In genomic region chr3:95904568-95904967, GRCm38 (mm10) we compare ENCODE assay signal across 8 mouse cellular contexts. TPM values are rescaled to one million over a fixed set of nuclear protein-coding genes. Genes with fewer than 3 reads are reported as not detected.
A peak's percentile ranks its signal among the peaks of the same experiment; 100 is the strongest.
DNase-seq lines count a peak whose midpoint lies in the region; ATAC-seq and TF ChIP-seq lines count a peak whose summit lies in the region.

Car14 (minus strand) TSS chr3:95904691.

- 0% methylated on average over 15 of the region's 15 CpGs for WGBS in embryonic facial prominence, embryonic 13.5 days
- 2% methylated on average over 15 of the region's 15 CpGs for whole genome bisulfite sequencing in heart, embryonic 13.5 days
- 1% methylated on average over 15 of the region's 15 CpGs for WGBS in kidney, postnatal 0 days
- WGBS in midbrain, postnatal 0 days, result under 1% methylated on average over 15 of the region's 15 CpGs

- ATAC-seq in erythroblast, adult 5-6 weeks (replicated peaks; ENCODE audit: low FRiP score, poor library complexity, severe bottlenecking), result no peak
- no peak for ATAC-seq in embryonic facial prominence, embryonic 13.5 days (ENCODE audit: insufficient number of reproducible peaks, insufficient read depth, low FRiP score, low TSS enrichment, low read depth)
- ATAC-seq in heart, embryonic 13.5 days (ENCODE audit: extremely low read depth, insufficient number of reproducible peaks, low FRiP score, low TSS enrichment), result no peak
- ATAC-seq in kidney, postnatal 0 days (replicated peaks; ENCODE audit: low FRiP score, low read depth), result no peak
- ATAC-seq in midbrain, postnatal 0 days (ENCODE audit: low FRiP score), result no peak
- no peak for ATAC-seq in cerebellum, adult (ENCODE audit: insufficient number of reproducible peaks, low FRiP score, low TSS enrichment)

- H3K9ac ChIP-seq in embryonic facial prominence, embryonic 13.5 days, result peak within 1 kb of the TSS; percentile 67
- H3K9ac ChIP-seq in heart, embryonic 13.5 days, result peak within 1 kb of the TSS; percentile 80
- H3K9ac ChIP-seq in kidney, postnatal 0 days (ENCODE audit: low read depth, low read length), result peak within 1 kb of the TSS; percentile 27; the same call in 1 of the 2 replicates
- peak within 1 kb of the TSS; percentile 19; the same call in 1 of the 2 replicates for H3K9ac ChIP-seq in midbrain, postnatal 0 days (replicated peaks; ENCODE audit: low read length, poor library complexity, severe bottlenecking)

- peaks cover 15% of the 10 kb centered on the region for H3K4me1 ChIP-seq in erythroblast, embryonic 14.5 days (ENCODE audit: control insufficient read depth)
- H3K4me1 ChIP-seq in embryonic facial prominence, embryonic 13.5 days, result peaks cover 43% of the 10 kb centered on the region
- H3K4me1 ChIP-seq in heart, embryonic 13.5 days, result peaks cover 58% of the 10 kb centered on the region
- peaks cover 13% of the 10 kb centered on the region for H3K4me1 ChIP-seq in kidney, postnatal 0 days (replicated peaks; ENCODE audit: insufficient read depth, low read length)
- peaks cover 8% of the 10 kb centered on the region; the same call in 1 of the 2 replicates for H3K4me1 ChIP-seq in midbrain, postnatal 0 days (ENCODE audit: insufficient read depth, low read length)

- peaks cover 11% of the 10 kb centered on the region; the same call in 1 of the 2 replicates for H3K9me3 ChIP-seq in erythroblast, embryonic 14.5 days (ENCODE audit: control insufficient read depth, low read length)
- no peaks in the 10 kb centered on the region for H3K9me3 ChIP-seq in embryonic facial prominence, embryonic 13.5 days
- H3K9me3 ChIP-seq in heart, embryonic 13.5 days, result no peaks in the 10 kb centered on the region
- H3K9me3 ChIP-seq in kidney, postnatal 0 days (replicated peaks; ENCODE audit: low read length), result no peaks in the 10 kb centered on the region
- no peaks in the 10 kb centered on the region for H3K9me3 ChIP-seq in midbrain, postnatal 0 days (ENCODE audit: low read length)

- H3K27ac ChIP-seq in embryonic facial prominence, embryonic 13.5 days, result peak within 1 kb of the TSS; percentile 24
- peak within 1 kb of the TSS; percentile 84 for H3K27ac ChIP-seq in heart, embryonic 13.5 days (replicated peaks)
- H3K27ac ChIP-seq in kidney, postnatal 0 days, result peak within 1 kb of the TSS; percentile 47; the same call in 1 of the 2 replicates
- H3K27ac ChIP-seq in midbrain, postnatal 0 days (ENCODE audit: low read depth, low read length), result no peak within 1 kb of the TSS

- H3K4me2 ChIP-seq in embryonic facial prominence, embryonic 13.5 days, result peak within 1 kb of the TSS; percentile 92
- peak within 1 kb of the TSS; percentile 80 for H3K4me2 ChIP-seq in heart, embryonic 13.5 days
- H3K4me2 ChIP-seq in kidney, postnatal 0 days (ENCODE audit: low read length), result peak within 1 kb of the TSS; percentile 57
- H3K4me2 ChIP-seq in midbrain, postnatal 0 days (ENCODE audit: low read depth, low read length, poor library complexity, severe bottlenecking), result peak within 1 kb of the TSS; percentile 42

- peak; percentile 27 for DNase-seq in kidney, postnatal 0 days (ENCODE audit: low spot score)
- DNase-seq in midbrain, postnatal 0 days (ENCODE audit: low spot score), result no peak
- DNase-seq in frontal cortex, postnatal 36 days (ENCODE audit: low spot score in 2 of 2), result no peak

- H3K36me3 ChIP-seq in erythroblast, embryonic 14.5 days (ENCODE audit: control insufficient read depth), result no peaks in the 10 kb centered on the region
- H3K36me3 ChIP-seq in embryonic facial prominence, embryonic 13.5 days, result no peaks in the 10 kb centered on the region
- H3K36me3 ChIP-seq in heart, embryonic 13.5 days, result no peaks in the 10 kb centered on the region
- H3K36me3 ChIP-seq in kidney, postnatal 0 days (ENCODE audit: insufficient read depth, low read length), result no peaks in the 10 kb centered on the region
- no peaks in the 10 kb centered on the region for H3K36me3 ChIP-seq in midbrain, postnatal 0 days (ENCODE audit: insufficient read depth, low read length)

- peak within 1 kb of the TSS; percentile 23 for H3K4me3 ChIP-seq in erythroblast, embryonic 14.5 days (replicated peaks)
- H3K4me3 ChIP-seq in embryonic facial prominence, embryonic 13.5 days, result peak within 1 kb of the TSS; percentile 45
- peak within 1 kb of the TSS; percentile 51 for H3K4me3 ChIP-seq in heart, embryonic 13.5 days
- peak within 1 kb of the TSS; percentile 22 for H3K4me3 ChIP-seq in kidney, postnatal 0 days (replicated peaks; ENCODE audit: low read depth, low read length)
- peak within 1 kb of the TSS; percentile 1 for H3K4me3 ChIP-seq in midbrain, postnatal 0 days (ENCODE audit: low read depth, low read length)

- no peak for TF ChIP-seq CTCF in kidney, postnatal 0 days (IDR thresholded peaks at IDR 0.05; ENCODE audit: low read depth)
- TF ChIP-seq CTCF in midbrain, postnatal 0 days (IDR thresholded peaks at IDR 0.05), result no peak

- peaks cover 92% of the 10 kb centered on the region for H3K27me3 ChIP-seq in erythroblast, embryonic 14.5 days (ENCODE audit: control insufficient read depth)
- peaks cover 9% of the 10 kb centered on the region; the same call in 1 of the 2 replicates for H3K27me3 ChIP-seq in embryonic facial prominence, embryonic 13.5 days
- peaks cover 12% of the 10 kb centered on the region for H3K27me3 ChIP-seq in heart, embryonic 13.5 days (replicated peaks)
- no peaks in the 10 kb centered on the region for H3K27me3 ChIP-seq in kidney, postnatal 0 days (ENCODE audit: insufficient read depth, low read length)
- peaks cover 27% of the 10 kb centered on the region for H3K27me3 ChIP-seq in midbrain, postnatal 0 days (ENCODE audit: insufficient read depth, low read length)

RNA-seq across cellular contexts. Expression of gene Car14, which starts in this region (rescaled TPM):
- polyA plus RNA-seq in erythroblast, embryonic 14.5 days (2012), result not detected in 2 replicates
- not detected in 2 replicates for total RNA-seq in erythroblast, adult 5-6 weeks (2015; ENCODE audit: low replicate concordance)
- total RNA-seq in erythroblast, adult 5-6 weeks (2017; ENCODE audit: low replicate concordance), result not detected in 2 replicates
- 14.5 and 16.6 TPM in 2 replicates for polyA plus RNA-seq in embryonic facial prominence, embryonic 13.5 days (2015; fragmentation: Nextera tagmentation; extraction: Ambion mirVana)
- polyA plus RNA-seq in heart, embryonic 13.5 days (2015; fragmentation: Nextera tagmentation; extraction: Ambion mirVana), result 26.1 and 31.5 TPM in 2 replicates
- 12.9 and 15.2 TPM in 2 replicates for polyA plus RNA-seq in kidney, postnatal 0 days (2015; fragmentation: Nextera tagmentation; extraction: Ambion mirVana)
- total RNA-seq in midbrain, postnatal 0 days (2014; rRNA removed), result 5.1 and 8.0 TPM in 2 replicates
- polyA plus RNA-seq in midbrain, postnatal 0 days (2015; fragmentation: Nextera tagmentation; extraction: Ambion mirVana), result 6.8 and 7.5 TPM in 2 replicates

Comparison
In these comparisons a context has a peak if more than half of its experiments do, and no peak if none do; other contexts are left out.
1. H3K4me3 ChIP-seq: peak in every context shown above with its lines; median percentile 51 in heart, embryonic 13.5 days; 45 in embryonic facial prominence, embryonic 13.5 days; 23 in erythroblast, embryonic 14.5 days; 22 in kidney, postnatal 0 days; 1 in midbrain, postnatal 0 days.
2. H3K4me2 ChIP-seq: peak in every context shown above with its lines; median percentile 92 in embryonic facial prominence, embryonic 13.5 days; 80 in heart, embryonic 13.5 days; 57 in kidney, postnatal 0 days; 42 in midbrain, postnatal 0 days.
3. H3K9ac ChIP-seq: peak in every context shown above with its lines; median percentile 80 in heart, embryonic 13.5 days; 67 in embryonic facial prominence, embryonic 13.5 days; 27 in kidney, postnatal 0 days; 19 in midbrain, postnatal 0 days.